Mouse (Mus musculus): ENCODE measurements at regions not wholly inside any gene's neighbourhood (a gene's known extent, or its start where the extent isn't known, plus 50 kb on each side); places are given as distances from the start of the nearest gene placed in this dataset.

- TF ChIP-seq POLR2A (IDR thresholded peaks at IDR 0.05; ENCODE audit: insufficient read length, low read depth), result no peak
- TF ChIP-seq MAX (IDR thresholded peaks at IDR 0.05; ENCODE audit: low read depth), result no peak
- no peak for TF ChIP-seq POLR2AphosphoS2 (IDR thresholded peaks at IDR 0.05; ENCODE audit: insufficient read length, low read depth)
- TF ChIP-seq USF1 (IDR thresholded peaks at IDR 0.05; ENCODE audit: low read depth), result no peak
- TF ChIP-seq TCF3 (IDR thresholded peaks at IDR 0.05; ENCODE audit: insufficient read length, low read depth), result no peak
- no peak for TF ChIP-seq SRF (IDR thresholded peaks at IDR 0.05; ENCODE audit: control insufficient read depth, insufficient read length, low read depth)
These were observed 174.5 kb upstream of the C9orf72 start for GRCm38 (mm10) chr4:35400511-35400910.

All from myocyte (in vitro differentiated cells).